Mouse (Mus musculus): Measurements from ENCODE around the gene 1500011B03Rik.

GRCm38 (mm10) chr5:114808385-114808784, 14.9 kb downstream of the 1500011B03Rik start:
- TF ChIP-seq CTCF (IDR thresholded peaks at IDR 0.05; ENCODE audit: extremely low read depth, insufficient read depth, insufficient read length, insufficient replicate concordance) (no peak), POLR2A (IDR thresholded peaks at IDR 0.05; ENCODE audit: low read depth, low read length) (no peak)
